Mouse (Mus musculus): ENCODE data around the gene Farp2. TPM values are rescaled to one million over a fixed set of nuclear protein-coding genes. Genes with fewer than 3 reads are reported as not detected.
"Not testable (repeated sequence)": the region's sequence is repeated elsewhere in the genome, so short reads cannot be mapped to it uniquely, and the experiment has no call there.

Gene Farp2
- polyA plus RNA-seq, 1 experiment from 2014 or later: 6.3 TPM

DNA sequence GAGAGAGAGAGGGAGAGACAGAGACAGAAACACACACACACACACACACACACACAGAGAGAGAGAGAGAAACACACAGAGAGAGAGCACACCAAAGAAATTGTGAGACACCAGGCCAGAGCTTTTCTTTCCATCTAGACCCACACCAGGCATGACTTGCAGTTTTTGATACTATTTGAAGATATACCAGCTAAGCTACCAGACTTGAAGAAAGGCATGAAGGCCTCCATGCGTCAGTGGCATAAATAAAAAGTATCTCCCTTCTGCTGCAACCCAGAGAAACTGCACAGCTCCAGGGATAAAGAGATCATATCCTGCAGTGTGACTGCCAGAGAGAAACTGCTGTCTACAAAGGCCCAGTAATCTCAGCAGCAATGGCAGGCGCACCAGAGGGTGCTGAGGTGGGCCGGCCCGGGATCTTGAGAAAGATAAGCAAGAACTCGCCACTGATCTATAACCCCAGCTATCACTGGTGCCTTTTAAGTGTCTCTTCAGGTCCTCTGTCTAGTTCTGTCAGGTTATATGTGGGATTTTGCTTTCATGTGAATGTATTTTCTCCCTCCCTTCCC is 137.8 kb downstream of the Farp2 start:
- no peak overlapping the region for H3K9ac ChIP-seq
- ATAC-seq (ENCODE audit: low read depth): no peak
- H3K4me2 ChIP-seq: no peak overlapping the region
- H3K4me1 ChIP-seq (replicated peaks): no peaks in the 10 kb centered on the region
- no peak overlapping the region for H3K27ac ChIP-seq (replicated peaks)
- no peaks in the 10 kb centered on the region for H3K27me3 ChIP-seq
- no peaks in the 10 kb centered on the region for H3K36me3 ChIP-seq
- no peak overlapping the region for H3K4me3 ChIP-seq
- WGBS: 85% methylated on average over 5 of the region's 5 CpGs
- no peaks in the 10 kb centered on the region; the same call in 1 of the 2 replicates for H3K9me3 ChIP-seq

DNA sequence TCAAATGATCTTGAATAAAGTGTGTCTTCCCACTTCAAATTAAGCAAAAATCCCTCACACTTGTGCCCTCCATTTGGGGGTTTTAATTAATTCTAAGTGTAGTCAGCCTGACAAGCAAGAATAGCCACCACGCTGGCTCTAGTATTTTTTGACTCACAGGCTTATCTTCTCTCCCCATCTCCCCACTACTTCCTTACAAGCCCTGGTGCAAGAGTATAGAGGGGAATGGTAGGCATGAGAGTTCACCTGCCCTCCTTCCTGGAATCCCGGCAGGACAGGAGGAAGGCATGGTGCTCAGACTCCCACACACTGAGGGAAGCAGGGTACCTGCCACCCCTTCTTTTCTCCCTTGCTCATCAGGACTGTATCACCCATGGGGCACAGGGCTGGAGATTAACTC is 142.4 kb downstream of the Farp2 start:
- H3K27me3 ChIP-seq: no peaks in the 10 kb centered on the region
- no peak overlapping the region for H3K4me3 ChIP-seq
- WGBS: 60% methylated on average over 2 of the region's 2 CpGs
- H3K27ac ChIP-seq (replicated peaks): no peak overlapping the region
- H3K9ac ChIP-seq: no peak overlapping the region
- no peak for ATAC-seq (ENCODE audit: low read depth)
- H3K4me2 ChIP-seq: no peak overlapping the region
- no peaks in the 10 kb centered on the region for H3K36me3 ChIP-seq
- H3K9me3 ChIP-seq: no peaks in the 10 kb centered on the region; the same call in 1 of the 2 replicates
- H3K4me1 ChIP-seq (replicated peaks): no peaks in the 10 kb centered on the region

DNA sequence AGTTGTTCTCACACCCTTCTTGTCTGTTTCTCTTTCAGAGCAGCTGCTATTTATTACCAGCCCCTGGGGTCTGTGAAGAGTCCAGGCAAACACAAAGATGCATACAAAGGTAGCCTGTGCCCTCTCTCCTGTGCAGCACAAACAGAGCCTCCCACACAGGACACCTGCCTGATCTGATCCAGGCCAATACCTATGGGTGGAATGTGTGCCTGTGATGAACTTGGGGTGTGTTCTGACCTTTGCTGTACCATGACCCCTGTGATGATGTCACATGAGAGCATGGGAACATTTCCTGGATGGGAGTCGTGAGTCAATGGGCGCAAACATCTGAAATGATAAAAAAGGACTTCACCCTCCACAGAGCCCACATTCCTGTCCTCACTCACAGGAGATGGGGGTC is 142.9 kb downstream of the Farp2 start:
- WGBS: 78% methylated on average over 2 of the region's 2 CpGs
- Histone ChIP-seq H3K4me1 (replicated peaks) (no peaks in the 10 kb centered on the region), H3K27ac (replicated peaks) (no peak overlapping the region), H3K27me3 (no peaks in the 10 kb centered on the region), H3K4me2 (no peak overlapping the region), H3K4me3 (no peak overlapping the region), H3K9me3 (no peaks in the 10 kb centered on the region; the same call in 1 of the 2 replicates), H3K36me3 (no peaks in the 10 kb centered on the region), H3K9ac (no peak overlapping the region)
- no peak for ATAC-seq (ENCODE audit: low read depth)

DNA sequence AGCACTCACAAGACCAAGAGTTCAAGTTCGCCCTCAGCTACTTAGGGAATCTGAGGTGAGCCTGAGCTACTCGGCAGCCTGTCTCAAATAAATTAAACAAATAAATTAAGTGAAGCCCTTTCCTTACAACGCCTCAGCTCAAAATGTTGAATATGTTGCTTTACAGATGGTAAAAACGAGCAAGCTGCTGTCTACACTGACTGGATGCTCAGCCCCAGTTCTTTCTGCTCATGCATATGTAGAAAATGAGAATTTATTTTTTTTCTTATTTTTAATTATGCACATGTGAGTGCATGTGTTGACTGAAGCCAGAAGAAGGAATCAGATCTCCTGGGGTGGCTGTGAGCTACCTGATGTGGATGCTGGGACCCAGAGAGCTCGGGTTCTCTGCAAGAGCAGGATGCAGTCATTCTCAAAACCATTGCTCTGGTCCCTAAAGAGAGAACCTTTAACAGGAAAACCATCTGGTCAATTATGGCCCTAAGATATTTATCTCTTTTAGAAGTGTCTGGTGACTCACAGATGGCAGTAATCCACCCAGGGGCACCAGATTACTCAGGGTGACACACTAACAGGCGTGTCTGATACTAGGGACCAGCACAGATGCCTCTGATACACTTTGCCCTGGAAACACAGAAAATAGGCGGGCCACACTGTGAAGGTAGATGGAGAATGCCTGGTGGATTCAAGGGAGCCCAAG is 144.6 kb downstream of the Farp2 start:
- H3K4me3 ChIP-seq: no peak overlapping the region
- ATAC-seq (ENCODE audit: low read depth): no peak
- no peaks in the 10 kb centered on the region for H3K4me1 ChIP-seq (replicated peaks)
- WGBS: 68% methylated on average over 7 of the region's 7 CpGs
- H3K9me3 ChIP-seq: peaks cover 5% of the 10 kb centered on the region; the same call in 1 of the 2 replicates
- H3K27me3 ChIP-seq: no peaks in the 10 kb centered on the region
- H3K4me2 ChIP-seq: no peak overlapping the region
- no peak overlapping the region for H3K27ac ChIP-seq (replicated peaks)
- H3K36me3 ChIP-seq: no peaks in the 10 kb centered on the region
- no peak overlapping the region for H3K9ac ChIP-seq

DNA sequence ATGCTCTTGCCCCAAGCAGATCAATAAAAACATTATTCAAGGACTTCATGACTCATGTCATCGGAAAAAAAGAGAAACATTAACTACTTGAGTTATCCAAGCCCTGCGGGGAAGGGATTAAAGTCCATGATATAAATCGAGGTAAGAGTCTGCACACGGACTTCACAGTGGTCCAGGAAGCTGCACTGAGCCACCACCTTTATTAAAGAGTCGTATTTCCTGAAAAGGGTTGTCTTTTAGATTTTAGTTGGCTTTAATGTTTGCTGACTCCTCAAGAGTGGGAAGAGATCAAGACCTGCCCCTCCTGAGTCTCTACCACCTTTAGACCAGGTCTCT is 145.1 kb downstream of the Farp2 start:
- Histone ChIP-seq H3K27me3 (no peaks in the 10 kb centered on the region), H3K4me3 (no peak overlapping the region), H3K9me3 (0 out of 2 replicates have a peak, but pooled peaks cover 5% of the 10 kb centered on the region), H3K9ac (no peak overlapping the region), H3K4me2 (no peak overlapping the region), H3K27ac (replicated peaks) (no peak overlapping the region), H3K4me1 (replicated peaks) (no peaks in the 10 kb centered on the region), H3K36me3 (no peaks in the 10 kb centered on the region)
- ATAC-seq (ENCODE audit: low read depth): no peak
- 84% methylated on average over 5 of the region's 5 CpGs for WGBS

DNA sequence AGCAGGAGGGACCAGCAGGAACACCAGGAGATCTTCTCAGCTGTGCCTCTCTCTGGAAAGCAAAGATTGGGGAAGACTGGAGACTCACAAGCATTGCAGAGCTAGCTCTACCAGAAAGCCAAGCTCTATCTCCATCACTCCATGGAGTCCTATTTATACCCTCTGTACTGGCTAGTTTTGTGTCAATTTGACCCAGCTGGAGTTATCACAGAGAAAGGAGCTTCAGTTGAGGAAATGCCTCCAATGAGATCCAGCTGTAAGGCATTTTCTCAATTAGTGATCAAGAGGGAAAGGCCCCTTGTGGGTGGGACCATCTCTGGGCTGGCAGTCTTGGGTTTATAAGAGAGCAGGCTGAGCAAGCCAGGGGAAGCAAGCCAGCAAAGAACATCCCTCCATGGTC is 146.7 kb downstream of the Farp2 start, which contains the start of gene Stk25:
Gene Stk25 (minus strand): TSS at position 101 of the 400 bp plus-strand sequence.
- not testable (repeated sequence) for H3K27ac ChIP-seq (replicated peaks); H3K4me2 ChIP-seq; H3K4me1 ChIP-seq (replicated peaks); H3K36me3 ChIP-seq; H3K27me3 ChIP-seq; H3K9ac ChIP-seq; H3K9me3 ChIP-seq; H3K4me3 ChIP-seq; ATAC-seq (ENCODE audit: low read depth)

DNA sequence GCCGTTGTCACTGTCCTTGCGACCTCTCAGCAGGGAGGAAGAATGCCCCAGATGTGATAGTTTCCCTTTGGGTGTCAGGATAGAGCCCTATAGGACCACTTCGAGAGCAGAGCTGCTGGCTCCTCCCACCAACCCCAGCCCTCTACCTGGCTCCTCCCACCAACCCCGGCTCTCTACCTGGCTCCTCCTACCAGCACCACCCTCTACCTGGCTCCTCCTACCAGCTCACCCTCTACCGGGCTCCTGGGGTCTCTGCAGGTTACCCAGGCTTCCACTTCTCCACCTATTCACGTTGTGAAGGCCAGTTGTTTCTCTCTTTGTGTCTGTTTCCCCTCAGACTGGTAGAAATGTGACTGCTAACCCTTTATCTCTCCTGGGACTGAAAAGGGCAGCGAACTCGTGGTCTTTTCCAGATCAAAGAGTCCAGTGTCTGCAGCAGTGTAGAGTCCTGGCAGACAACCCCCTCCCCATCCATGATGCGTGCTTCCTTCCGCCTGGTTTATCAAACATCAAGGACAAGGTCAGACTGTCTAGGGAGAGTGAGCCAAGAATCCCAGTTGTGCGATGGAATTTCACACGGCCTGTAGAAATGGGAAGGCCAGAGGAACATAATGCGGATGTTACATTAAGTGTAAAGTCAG is 156.0 kb downstream of the Farp2 start:
- no peaks in the 10 kb centered on the region for H3K9me3 ChIP-seq
- no peaks in the 10 kb centered on the region for H3K27me3 ChIP-seq
- no peaks in the 10 kb centered on the region for H3K36me3 ChIP-seq
- ATAC-seq (ENCODE audit: low read depth): no peak; the same call in 1 of the 2 replicates
- peaks cover 12% of the 10 kb centered on the region for H3K4me1 ChIP-seq (replicated peaks)
- no peak overlapping the region for H3K4me2 ChIP-seq
- H3K9ac ChIP-seq: no peak overlapping the region
- H3K27ac ChIP-seq (replicated peaks): 0 out of 2 replicates have a peak overlapping the region, but pooled peaks have one; percentile 13
- WGBS: 27% methylated on average over 13 of the region's 13 CpGs
- H3K4me3 ChIP-seq: no peak overlapping the region

DNA sequence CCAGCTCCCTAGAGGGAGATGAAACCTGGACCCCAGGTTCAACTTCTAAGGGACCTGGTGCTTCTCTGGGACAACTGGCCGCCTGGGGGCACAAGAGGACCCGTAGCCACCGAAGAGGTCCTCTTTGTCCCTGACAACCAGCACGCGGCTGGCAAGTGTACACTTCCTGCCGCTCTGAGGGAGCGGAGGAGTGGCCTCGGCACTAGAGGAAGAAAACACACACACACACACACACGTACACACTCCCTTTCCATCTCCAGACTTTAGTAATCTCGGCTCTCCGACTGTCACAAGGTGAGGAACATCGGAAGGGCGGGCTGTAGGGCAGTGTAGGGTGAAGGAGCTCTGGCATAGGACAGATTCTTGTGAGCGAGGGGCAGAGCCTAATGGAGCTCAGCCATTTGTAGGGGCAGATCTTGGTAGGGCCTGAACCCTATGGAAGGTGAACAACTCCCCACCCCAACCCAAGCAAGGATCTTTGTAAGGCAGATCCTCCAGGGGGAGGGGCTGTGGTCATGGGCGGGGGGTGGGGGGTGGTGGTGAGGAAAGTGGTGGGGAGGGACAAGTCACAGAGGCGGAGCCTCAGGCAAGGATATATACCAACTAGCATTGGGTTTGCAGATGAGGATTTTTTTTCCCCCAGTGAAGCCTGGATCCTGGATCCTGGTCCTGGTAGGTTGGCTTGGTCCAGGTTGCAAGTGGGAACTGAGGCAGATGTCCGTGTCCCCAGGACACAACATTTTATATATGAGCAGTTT is 157.1 kb downstream of the Farp2 start:
- Histone ChIP-seq H3K4me2 (peak overlapping the region; percentile 61), H3K9ac (peak overlapping the region; percentile 69), H3K36me3 (no peaks in the 10 kb centered on the region), H3K4me1 (replicated peaks) (peaks cover 12% of the 10 kb centered on the region), H3K4me3 (peak overlapping the region; percentile 40), H3K9me3 (no peaks in the 10 kb centered on the region), H3K27ac (replicated peaks) (peak overlapping the region; percentile 71), H3K27me3 (no peaks in the 10 kb centered on the region)
- peak; percentile 87 for ATAC-seq (ENCODE audit: low read depth)
- 10% methylated on average over 17 of the region's 17 CpGs for WGBS

DNA sequence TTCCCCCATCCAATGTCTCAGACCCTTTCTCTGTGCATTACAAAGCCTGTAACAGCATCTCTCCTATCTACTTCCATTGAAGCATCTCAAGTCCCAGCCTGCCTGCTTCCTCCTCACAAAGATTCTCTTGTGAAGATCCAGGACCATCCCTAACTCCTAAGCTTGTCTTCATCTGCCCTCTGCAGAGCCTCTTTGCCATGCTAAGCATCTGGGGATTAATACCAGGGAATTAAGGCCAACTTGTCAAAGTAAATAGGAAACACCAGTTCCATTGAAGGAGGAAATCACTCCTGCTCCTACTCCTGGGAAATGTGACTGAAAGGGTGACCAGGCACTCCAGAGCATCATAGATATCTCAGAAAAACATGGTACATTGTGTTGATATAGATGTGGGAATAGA is 158.1 kb downstream of the Farp2 start:
- H3K4me1 ChIP-seq (replicated peaks): peaks cover 12% of the 10 kb centered on the region
- H3K27ac ChIP-seq (replicated peaks): no peak overlapping the region
- no peak overlapping the region for H3K4me3 ChIP-seq
- H3K9me3 ChIP-seq: no peaks in the 10 kb centered on the region
- H3K4me2 ChIP-seq: no peak overlapping the region
- H3K9ac ChIP-seq: no peak overlapping the region
- no peaks in the 10 kb centered on the region for H3K36me3 ChIP-seq
- ATAC-seq (ENCODE audit: low read depth): no peak
- H3K27me3 ChIP-seq: no peaks in the 10 kb centered on the region

Other genes with a start within 250 kb of the Farp2 start
- gene Mterf4, start 206.2 kb upstream of the Farp2 start, polyA plus RNA-seq (2015; fragmentation: Nextera tagmentation; extraction: Ambion mirVana): 33.2 and 37.2 TPM in 2 replicates
- 50.5 and 58.4 TPM in 2 replicates for gene Ppp1r7, start 169.2 kb upstream of the Farp2 start, polyA plus RNA-seq (2015; fragmentation: Nextera tagmentation; extraction: Ambion mirVana)
- gene Pask, start 168.6 kb upstream of the Farp2 start, polyA plus RNA-seq (2015; fragmentation: Nextera tagmentation; extraction: Ambion mirVana): 4.6 and 7.1 TPM in 2 replicates
- 0.12 and 0.28 TPM in 2 replicates for gene Ano7, start 138.1 kb upstream of the Farp2 start, polyA plus RNA-seq (2015; fragmentation: Nextera tagmentation; extraction: Ambion mirVana)
- 83.9 and 85.7 TPM in 2 replicates for gene Hdlbp, start 33.3 kb upstream of the Farp2 start, polyA plus RNA-seq (2015; fragmentation: Nextera tagmentation; extraction: Ambion mirVana)
- gene Stk25, start 146.6 kb downstream of the Farp2 start, polyA plus RNA-seq (2015; fragmentation: Nextera tagmentation; extraction: Ambion mirVana): 305 and 310 TPM in 2 replicates
- 58.2 and 62.0 TPM in 2 replicates for gene Bok, start 173.6 kb downstream of the Farp2 start, polyA plus RNA-seq (2015; fragmentation: Nextera tagmentation; extraction: Ambion mirVana)
- gene Atg4b, start 239.4 kb downstream of the Farp2 start, polyA plus RNA-seq (2015; fragmentation: Nextera tagmentation; extraction: Ambion mirVana): 102 and 104 TPM in 2 replicates
- gene Thap4, start 242.8 kb downstream of the Farp2 start, polyA plus RNA-seq (2015; fragmentation: Nextera tagmentation; extraction: Ambion mirVana): 38.2 and 40.7 TPM in 2 replicates